Mouse (Mus musculus): ENCODE data around the gene Atad5.
A peak's percentile ranks its signal among the peaks of the same experiment; 100 is the strongest.

The Atad5 gene

DNA sequence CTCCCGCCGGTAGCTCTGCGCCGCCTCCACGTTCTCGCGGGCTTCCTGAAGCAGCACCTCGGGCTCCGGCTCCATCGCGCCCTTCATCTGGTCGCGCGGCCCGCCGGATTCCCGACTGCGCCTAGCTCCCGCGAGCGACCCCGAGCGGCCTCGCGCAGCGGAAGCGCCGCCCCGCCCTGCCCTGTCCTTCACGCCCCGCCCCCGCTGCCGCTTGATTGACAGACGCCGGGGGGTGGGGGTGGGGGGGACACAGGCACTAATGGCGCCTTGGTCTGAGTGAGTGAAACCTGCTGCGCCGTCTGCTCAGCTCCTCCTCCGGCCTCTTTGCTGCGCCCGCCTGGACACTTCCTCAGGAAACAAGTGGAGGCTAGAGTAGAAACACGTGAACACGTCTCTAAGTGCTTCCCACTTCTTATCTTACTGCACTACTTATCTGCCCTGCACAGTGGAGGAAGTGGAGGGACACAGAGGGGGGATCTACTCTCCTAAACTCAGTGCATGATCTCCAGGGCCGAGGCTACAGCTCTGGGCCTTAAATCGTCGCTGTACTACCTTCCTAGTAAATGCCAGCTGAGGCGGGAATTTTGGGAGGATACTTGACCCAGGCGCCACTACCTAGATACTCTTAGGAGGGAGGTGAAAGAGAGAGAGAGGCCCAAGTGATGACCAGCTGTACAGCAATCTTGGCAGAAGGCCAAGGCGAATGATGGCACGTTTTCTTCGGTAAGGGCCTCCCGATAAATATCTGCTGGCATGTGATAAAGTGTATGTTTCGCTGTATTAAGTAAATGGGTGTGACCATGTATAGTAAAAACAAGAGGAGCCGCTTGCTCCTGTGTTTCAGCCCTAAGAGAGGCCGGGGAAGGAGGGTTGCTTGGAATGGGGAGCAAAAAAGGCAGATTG lies 8.1 kb upstream of the Atad5 start, which contains the start of gene Crlf3:
Crlf3 (minus strand) TSS at position 166 of the 903 bp plus-strand sequence.
- DNase-seq (ENCODE audit: extremely low read depth, low read depth, low spot score) = no peak

- DNase-seq (ENCODE audit: extremely low read depth, low read depth, low spot score) = no peak
These were observed 7.3 kb upstream of the Atad5 start for GRCm38 (mm10) chr11:80081786-80082319.

GRCm38 (mm10) chr11:80085356-80086055 lies 3.7 kb upstream of the Atad5 start:
- DNase-seq (ENCODE audit: extremely low read depth, low read depth, low spot score) = no peak

GRCm38 (mm10) chr11:80086844-80087243 lies 2.4 kb upstream of the Atad5 start:
- DNase-seq (ENCODE audit: extremely low read depth, low read depth, low spot score) = no peak

DNA sequence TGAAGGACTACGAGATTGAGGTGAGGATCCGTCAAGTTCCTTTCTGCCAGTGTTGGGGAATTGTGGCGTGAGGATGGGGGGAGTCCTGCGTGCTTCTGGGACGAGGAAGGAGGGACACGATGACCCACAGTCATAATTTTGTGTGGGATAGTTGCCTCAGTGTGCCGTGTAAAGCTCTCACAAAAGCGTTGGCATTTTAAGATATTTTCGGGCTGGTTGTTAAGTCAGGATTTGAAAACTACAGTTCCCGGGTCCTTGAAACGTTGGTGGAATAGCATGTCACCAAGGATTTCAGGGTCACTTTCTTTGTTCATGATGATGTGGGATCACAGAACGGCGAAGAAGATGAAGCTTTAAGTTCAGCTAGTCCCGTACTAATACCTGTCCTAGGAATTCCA lies 616 bp downstream of the Atad5 start:
- no peak for DNase-seq (ENCODE audit: extremely low read depth, low read depth, low spot score)

- DNase-seq (ENCODE audit: extremely low read depth, low read depth, low spot score) = no peak
These were observed 1.5 kb downstream of the Atad5 start for GRCm38 (mm10) chr11:80090555-80091164.

DNA sequence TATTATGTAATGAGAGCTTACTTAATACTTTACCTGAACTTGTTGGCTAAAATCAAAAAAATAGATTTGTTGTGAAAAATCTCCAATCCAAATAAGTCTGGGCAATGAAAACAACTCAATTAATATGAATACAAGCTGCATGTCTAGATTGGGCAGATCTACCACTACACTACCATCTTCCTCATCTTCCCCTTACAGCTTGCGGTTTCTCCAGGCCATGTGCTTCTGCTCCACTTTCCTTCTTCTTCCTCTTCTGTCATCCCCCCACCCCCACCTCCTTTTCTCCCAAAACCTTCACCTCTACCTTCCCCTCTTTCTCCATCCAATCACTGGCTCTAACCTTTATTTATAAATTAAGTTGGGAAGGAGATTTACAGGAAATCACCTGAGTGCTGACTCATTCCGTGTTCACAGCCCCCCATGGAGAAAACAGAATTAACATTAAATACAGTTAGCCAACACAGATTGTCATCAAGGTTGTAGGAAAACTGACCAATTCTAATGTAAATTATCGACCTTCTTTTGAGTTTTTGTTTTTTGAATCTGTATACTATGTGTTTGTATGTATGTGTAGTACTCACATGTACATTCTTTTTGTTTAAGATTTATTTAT lies 9.3 kb downstream of the Atad5 start:
- DNase-seq (ENCODE audit: extremely low read depth, low read depth, low spot score) = no peak

- DNase-seq (ENCODE audit: extremely low read depth, low read depth, low spot score) = no peak
These were observed 12.1 kb downstream of the Atad5 start for GRCm38 (mm10) chr11:80101298-80101697.

GRCm38 (mm10) chr11:80104407-80104806 lies 15.2 kb downstream of the Atad5 start:
- DNase-seq (ENCODE audit: extremely low read depth, low read depth, low spot score) = no peak

- no peak for DNase-seq (ENCODE audit: extremely low read depth, low read depth, low spot score)
These were observed 27.2 kb downstream of the Atad5 start for GRCm38 (mm10) chr11:80116411-80116810.

- no peak for DNase-seq (ENCODE audit: extremely low read depth, low read depth, low spot score)
These were observed 42.9 kb downstream of the Atad5 start for GRCm38 (mm10) chr11:80132050-80132449.

- no peak for DNase-seq (ENCODE audit: extremely low read depth, low read depth, low spot score)
These were observed 45.5 kb downstream of the Atad5 start for GRCm38 (mm10) chr11:80134744-80135143.

GRCm38 (mm10) chr11:80135954-80136683 lies 46.9 kb downstream of the Atad5 start:
- DNase-seq (ENCODE audit: extremely low read depth, low read depth, low spot score) = no peak

GRCm38 (mm10) chr11:80136786-80137185 lies 47.6 kb downstream of the Atad5 start:
- DNase-seq (ENCODE audit: extremely low read depth, low read depth, low spot score) = no peak

DNA sequence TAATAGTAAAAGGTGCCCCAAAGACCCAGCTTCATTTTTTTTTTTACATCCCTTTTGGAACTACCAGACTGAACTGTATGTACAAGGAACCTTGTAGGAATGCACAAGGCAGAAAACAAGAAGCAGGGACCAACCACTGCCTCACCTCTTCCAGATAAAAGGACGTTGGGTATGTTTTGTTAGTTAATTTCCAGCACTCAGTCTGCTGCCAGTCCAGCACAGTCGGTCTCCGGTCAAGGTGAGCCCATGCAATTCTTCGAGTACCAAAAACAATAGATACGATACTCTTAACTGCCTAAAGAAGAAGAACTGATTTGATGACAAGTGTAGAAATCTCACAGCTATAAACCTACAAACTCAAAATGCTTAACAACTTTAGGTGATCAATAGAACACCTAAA lies 48.6 kb downstream of the Atad5 start:
- no peak for DNase-seq (ENCODE audit: extremely low read depth, low read depth, low spot score)

GRCm38 (mm10) chr11:80141825-80142521 lies 52.8 kb downstream of the Atad5 start, which contains the start of gene Tefm:
TSS of gene Tefm (minus strand) at chr11:80142175.
- DNase-seq (ENCODE audit: extremely low read depth, low read depth, low spot score) = peak; percentile 42

GRCm38 (mm10) chr11:80142872-80143271 lies 53.7 kb downstream of the Atad5 start:
- DNase-seq (ENCODE audit: extremely low read depth, low read depth, low spot score) = no peak

DNA sequence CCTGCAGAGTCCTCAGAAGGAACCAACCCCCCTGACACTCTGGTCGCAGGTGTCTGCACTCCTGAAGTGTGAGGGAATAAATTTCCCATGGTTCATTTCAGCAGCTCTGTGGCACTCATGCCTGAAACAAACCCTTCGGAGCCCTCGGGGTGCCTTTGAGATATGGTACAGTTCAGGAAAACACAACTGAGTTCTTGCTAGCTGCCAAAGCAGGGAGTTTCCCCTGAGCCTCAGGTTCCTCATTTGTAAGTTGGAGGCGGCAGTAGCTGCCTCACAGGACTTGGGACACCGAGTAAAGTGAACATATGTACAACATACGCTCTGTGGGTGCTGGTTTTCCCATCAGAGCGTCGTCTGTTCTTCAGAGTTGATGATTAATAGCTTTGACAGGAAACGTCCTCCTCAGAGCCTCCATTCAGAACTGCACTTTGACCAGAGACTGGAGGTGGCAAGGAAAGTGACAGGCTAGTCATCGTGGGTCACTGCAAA lies 56.6 kb downstream of the Atad5 start:
- DNase-seq (ENCODE audit: extremely low read depth, low read depth, low spot score) = no peak

- DNase-seq (ENCODE audit: extremely low read depth, low read depth, low spot score) = no peak
These were observed 58.5 kb downstream of the Atad5 start for GRCm38 (mm10) chr11:80147748-80148147.
